Mouse (Mus musculus): Measurements from ENCODE around the gene Gpc6.

The Gpc6 gene

DNA sequence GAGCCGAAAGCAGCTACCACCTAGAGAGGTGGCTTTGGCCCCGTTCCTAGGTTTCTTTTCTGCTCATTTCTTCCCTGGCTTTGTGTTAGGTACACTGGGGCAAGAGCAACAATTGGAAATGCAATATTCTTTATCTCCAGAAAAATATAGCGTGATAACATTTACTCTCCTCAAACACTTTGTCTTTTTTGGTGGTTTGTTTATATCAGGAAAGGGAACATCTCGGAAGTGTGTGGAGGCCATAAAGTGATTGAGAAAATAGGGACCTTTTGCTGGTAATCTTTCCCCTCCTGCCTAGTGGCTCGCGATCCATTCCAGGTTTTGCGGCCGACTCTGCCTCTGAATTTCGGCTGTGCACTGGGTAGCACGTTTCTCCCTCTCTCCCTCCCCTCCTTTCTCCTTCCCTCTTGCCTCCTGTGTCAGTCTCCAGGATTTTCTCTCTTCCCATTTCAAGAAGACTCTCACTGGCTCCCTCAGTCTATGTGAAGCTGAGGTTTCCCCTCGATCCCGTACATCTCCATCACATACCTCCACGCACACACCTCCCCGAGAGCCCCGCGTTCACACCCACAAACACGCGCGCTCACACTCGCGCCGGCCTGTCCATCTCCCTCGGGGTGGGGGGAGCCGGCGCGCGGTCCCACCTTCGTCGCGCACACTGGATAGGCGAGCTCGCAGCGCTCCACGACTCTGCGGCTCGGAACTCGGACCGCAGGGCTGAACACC, at the start of gene Gpc6:
Gene Gpc6 (plus strand): TSS at position 440 of the 726 bp plus-strand sequence.
- DNase-seq = peak; percentile 88 to 95

DNA sequence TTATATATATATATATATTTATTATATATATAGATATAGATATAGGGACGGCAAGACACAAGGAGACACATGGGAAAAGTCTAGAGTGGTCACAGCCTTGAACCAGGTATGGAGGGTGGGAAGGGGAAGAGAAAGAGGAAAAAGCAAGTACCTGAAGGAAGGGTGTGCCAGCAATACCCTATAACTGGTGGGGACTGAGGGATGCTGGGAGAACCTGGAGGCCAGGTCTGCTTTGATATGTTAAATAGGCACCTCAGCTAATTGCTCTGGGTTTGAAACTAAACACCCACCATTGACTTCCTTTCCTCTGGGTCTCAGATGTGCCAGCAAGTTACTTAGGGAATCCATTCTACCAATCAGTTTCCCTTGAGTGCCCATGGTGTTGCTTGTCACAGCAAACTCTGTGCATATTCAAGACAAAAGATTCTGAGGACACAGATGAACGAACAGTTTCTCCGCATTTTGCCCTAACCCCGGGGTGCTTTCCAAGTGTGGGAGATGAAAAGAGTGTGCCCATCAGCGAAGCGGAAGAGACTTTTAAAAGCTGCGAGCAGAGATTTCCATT, 42.6 kb upstream of the Gpc6 start:
- DNase-seq = no peak

DNA sequence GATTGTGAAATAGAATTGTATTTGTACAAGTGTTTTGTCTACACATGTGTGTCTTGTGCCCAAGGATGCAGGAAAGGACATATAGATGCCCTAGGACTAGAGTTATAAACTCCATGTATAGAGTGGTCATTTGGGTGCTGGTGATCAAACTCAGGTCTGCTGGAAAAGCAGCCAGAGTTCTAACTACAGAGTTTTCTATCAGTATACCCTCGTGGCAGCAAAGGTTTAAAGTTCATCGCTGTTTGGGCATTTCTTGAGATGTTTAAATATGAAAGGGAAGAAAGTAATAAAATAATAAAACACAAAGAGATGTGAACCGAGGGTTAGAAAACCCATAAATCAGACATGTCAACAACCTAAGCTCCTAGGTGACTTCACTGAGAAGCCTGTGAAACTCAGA, 30.8 kb upstream of the Gpc6 start:
- DNase-seq = no peak

DNA sequence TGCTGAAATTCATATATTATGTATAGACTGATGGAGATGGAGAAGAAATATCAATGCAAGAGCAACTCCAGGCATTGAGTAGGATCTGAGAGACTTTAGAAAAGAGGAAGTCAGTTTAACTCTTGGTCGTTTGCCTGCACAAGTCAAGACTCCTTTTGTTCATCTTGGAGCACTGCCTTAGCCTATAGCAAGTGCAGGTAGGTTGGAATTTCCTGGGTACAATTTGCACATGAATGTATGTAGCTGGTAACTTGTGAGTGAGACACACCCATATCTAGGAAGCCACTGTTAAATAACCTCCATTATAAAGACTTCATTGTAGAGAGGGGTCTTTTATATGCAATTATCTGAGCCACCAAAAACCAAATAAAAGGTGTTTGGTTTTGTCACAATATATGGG, 27.1 kb upstream of the Gpc6 start:
- DNase-seq = no peak

DNA sequence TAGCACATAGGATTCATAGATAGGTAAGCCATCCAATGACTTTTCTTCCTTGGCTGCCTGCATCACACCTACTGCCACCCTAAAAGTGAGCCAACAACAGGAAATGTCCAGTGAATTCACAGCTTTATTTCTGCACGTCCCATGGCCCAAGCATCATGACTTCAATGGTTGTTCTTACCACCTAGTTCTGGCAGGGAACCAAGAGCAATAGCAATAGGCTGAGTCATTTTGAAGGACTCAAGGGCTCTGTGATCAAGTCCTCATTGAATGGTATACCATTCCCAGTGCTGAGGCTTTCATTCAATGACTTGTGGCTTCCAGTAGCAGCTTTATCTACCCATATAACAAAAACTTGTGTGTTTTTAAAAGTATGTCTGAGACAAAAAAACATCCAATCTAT, 13.3 kb upstream of the Gpc6 start:
- no peak for DNase-seq

DNA sequence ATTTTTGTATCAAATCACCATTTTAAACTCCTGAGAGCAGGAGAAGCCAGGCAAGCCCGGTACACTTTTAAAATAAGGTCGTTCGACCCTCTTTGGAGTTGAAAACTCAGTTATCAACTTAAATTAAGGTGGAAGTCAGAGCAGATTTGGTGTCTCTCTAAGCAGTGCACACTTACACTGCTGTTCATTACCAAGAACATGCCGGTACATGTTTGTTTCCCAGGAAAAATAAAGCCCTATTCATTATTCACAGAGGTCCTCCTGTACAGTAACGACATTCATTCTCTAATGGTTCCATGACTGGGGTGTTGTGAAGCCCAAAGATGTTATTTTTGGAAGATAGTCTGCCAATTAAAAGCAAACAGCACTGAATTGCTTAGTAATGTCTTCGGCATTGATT, 8.2 kb upstream of the Gpc6 start:
- no peak for DNase-seq

DNA sequence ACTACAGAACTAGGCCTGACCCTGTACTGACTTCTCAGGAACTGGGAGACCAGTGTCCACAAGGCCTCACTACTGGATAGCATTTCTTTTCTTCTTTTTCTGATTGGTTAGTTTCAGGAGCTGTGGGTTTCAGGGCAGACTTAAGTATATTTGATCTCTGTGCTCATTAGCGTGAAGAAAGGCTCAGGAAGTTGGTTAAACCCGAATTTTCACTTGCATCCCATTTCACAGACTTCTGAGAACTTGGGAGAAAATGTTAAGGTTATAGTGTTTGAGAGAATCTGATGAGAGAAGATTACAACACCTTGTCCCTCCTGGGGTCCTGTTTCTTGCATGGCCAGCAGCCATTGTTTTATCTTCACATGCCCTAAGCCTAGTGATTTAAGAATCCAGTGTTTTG, 849 bp upstream of the Gpc6 start:
- no peak for DNase-seq

DNA sequence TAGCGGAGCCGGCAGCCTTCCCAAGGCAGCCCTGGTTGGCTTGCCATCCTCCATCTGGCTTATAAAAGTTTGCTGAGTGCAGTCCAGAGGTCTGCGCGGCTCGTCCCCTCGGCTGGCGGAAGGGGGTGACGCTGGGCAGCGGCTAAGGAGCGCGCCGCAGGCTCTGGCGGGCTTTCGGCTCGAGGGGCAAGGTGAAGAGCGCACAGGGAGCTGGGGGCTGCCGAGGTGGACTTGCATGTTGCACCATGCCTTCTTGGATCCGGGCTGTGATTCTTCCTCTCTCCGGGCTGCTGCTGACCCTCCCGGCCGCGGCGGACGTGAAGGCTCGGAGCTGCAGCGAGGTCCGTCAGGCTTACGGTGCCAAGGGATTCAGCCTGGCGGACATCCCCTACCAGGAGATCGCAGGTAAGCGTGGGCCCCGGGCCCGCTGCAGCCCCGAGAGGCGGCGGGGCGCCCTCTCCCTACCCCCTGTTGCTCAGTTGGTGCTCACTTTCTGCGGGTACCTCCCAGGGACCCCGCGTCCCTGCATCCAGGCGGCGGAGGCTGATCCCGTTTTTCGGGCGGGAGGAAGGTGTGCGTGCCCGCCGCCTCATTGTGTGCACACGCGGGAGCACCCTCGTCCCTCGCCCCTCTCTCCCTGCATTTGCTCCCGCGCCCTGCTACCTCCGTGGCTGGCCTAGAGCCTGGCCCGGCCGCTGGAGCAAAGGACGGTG, 732 bp downstream of the Gpc6 start:
- DNase-seq = peak; percentile 61 to 68

DNA sequence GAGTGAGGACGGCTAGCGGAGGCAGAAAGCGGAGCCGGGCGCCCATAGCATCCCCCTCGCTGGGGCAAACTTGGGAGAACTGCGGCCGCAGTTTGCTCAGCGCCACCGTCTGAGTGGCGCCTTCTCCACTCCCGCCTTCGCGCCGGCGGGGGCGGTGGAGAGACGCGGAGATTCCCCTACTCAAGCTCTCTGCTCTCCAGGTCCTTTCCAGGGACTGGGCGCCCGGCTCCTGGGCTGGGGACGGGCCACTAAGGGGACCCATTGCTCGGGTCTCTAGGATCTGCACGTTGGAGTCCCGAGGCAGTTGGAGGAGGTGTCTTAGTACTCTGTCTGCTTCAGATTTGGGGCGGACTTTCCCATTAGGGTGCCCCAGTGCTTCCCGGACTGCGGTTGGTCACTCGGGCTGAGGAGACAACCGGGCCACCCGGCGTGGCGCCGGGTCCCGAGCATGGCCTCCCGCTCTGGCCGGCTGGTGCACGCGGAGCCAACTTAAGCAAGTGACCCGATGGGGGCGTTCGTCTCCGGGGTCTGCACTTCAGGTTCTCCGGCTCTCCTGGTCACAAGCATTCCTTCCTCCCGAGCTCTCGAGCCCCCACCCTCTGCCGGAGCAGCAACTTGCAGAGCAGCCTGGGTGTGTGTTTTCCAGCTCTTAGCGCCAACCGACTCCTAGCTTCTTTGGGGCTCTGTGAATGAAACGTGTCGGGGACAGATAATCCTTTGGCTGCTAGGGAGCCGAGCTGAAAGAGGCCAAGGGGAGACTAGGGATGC, 1.5 kb downstream of the Gpc6 start:
- DNase-seq = peak; percentile 80 to 82

DNA sequence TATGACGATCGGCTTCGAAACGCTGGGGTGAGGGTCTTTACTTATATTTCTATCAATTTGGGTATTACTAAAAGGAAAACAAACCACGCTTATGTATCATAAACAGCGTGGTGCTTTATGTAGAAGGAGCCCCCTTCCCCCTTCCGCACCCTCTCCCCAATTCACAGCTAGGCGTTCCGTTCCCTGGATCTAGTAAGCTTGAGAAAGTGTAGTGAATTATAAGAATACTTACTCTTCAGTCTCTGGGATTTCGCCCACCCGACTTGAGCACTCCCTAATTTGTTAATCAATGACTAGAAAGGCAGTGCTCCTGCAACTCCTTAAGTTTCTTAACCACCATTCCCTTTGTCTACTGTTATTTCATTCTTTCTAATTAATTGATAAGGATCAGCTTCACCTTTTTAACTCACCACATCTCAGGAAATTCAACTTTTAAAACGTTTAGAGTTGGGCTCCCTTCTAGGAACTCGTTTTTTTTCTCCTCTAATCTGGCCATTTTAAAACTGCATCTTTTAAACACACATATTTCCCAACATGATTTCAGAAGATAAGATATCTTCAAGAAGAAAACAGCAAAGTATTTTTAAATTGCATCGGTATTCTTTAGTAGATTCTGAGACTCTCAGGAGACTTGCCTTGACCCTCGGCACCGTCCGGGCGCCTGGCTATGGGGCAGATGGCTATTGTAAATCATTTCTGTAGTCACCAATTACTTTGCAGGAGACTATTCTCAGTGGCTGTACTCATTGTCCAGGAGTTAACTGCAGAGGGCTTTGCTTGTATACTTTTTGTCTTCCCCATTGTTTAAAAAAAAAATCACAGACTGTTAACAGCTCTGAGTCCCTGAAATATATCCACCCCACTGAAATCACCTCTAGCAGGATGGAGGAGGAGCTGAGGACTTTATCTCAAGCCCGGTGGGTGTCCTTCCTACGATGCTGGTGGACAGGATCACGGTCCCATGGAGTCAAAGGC, 2.5 kb downstream of the Gpc6 start:
- DNase-seq = peak; percentile 5 to 14

DNA sequence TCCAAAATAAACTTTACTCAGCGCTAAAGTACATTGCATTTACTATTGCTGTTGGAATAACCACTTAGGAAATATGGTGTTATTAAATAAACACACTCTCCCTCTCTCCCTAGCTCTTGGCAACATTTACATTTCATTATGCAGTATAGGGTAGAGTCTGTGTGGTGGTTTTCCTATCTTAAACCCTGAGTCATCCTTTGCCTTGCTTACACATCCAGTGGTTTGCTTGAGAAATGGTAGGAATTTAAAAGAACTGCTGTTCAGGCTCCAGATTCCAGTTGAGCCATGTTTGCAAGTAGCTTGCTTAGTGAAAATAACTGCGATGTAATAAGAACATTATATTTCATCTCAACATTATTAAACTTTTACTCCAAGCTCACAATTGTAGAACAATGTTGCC, 3.3 kb downstream of the Gpc6 start:
- no peak for DNase-seq

DNA sequence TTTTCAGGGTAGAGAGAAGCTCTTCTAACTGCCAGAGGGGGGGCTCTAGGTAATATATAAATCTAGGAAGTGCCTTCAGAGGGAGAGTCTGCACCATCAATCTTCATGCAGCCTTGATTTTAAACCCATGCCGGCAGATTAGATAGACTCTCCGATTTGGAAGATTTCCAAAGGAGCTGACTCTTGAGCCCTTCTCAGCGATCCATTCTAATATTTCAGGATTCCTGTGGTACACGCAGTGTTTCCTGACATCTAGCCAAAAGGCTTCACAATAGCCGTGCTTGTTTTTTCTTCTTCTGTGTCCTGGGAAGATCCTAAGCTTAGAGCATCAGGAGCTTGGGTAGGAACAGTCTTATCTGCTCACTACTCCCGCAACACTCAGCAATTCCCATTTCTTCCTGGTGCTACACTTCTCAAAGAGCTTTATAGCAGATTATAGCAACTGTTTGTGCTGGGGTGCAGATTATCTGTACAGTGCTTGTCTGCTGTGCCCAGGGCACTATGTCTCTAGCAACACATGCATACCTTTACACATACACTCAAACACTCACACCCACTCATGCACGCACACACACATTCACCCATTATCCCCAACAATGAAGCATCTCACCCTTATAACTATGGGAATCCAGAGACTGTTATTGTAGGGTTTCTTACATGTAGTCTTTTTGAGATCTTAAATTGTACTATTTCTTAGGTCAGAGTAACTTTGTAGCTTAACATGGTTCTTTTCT, 3.8 kb downstream of the Gpc6 start:
- DNase-seq = peak in 1 of 2 experiments; percentile 20

DNA sequence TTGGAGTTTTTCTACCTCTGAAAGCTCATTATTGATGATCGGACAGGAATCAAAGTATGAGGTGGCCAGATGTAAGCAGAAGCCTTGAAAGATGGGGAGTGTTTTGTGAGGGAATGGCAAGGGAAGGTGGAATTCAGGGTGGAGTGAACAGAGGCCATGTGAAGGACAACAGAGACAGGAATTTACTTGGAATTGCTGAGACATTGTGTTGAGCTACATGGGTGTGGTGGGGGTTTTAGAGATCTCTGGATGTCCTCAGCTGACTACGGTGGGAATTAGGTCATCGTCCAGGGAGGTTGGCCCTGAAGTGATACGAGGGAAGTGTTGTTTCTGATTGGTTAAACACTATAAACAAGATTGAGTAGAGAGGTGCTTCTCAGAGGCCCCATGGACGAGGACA, 8.7 kb downstream of the Gpc6 start:
- no peak for DNase-seq

DNA sequence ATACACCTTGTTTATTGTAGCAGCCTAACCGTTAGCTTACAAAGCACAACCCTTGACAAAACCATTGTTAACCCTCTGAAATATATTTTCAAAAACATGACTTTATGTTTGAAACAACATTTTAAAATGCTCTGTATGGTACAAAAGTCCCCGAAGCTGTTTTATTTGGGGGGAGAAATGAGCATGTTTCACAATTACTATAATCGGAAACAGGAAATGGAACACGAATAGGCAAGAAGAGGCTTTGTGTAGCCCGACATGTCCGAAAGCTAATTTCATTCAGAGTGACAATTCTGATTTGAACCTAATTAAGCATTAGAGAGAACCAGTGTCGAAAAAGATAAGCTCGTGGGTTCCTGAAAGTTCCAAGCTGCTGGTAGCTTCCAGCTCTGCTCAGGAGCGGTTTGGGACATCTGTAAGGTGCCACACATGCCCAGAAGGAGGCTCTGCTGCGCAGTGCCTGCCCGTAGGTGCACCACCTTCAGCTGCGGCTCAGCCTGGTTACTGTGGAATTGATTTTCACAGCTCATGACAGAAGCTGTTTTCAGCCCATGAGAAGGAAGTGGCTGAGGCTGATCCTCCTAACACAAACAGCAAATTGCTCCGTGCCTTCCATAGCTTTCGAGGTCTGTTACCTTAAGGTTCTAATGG, 12.9 kb downstream of the Gpc6 start:
- peak; percentile 39 to 49 for DNase-seq

DNA sequence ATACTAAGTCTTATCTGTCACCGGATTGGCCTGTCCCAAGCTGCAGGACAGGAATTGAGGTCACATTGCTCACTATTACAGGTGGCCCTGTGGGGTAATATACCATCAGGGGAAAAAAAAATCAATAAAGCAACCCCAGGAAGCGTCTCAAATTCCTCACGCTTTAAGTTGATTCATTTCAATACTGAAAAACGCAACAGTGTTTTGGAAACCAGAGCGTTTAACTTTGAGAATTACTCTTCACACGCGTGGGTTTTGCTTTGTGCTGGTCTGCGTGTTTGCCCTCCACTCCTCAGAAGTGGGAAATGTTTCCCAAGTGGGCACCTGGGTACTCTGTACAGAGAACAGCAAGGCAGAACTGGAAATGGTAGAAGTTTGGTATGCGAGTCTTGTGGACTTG, 13.6 kb downstream of the Gpc6 start:
- DNase-seq = no peak

DNA sequence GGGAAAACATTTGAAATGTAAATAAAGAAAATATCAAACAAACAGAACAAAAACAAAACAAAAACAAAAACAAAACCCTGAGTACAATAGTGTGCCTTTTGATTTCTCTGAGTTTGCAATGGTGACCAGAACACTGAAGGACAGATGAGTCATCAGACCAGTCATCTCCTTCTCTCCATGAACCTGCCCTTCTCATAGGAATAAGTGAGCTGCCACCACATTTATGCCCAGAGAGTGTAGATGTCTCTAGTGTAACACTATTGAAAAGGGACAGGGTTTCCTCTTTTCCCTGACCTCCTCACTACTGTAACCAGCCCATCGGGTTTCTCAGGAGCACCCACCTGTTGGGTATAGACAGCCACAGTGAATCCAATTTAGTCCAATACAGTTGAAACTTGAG, 14.4 kb downstream of the Gpc6 start:
- no peak for DNase-seq

DNA sequence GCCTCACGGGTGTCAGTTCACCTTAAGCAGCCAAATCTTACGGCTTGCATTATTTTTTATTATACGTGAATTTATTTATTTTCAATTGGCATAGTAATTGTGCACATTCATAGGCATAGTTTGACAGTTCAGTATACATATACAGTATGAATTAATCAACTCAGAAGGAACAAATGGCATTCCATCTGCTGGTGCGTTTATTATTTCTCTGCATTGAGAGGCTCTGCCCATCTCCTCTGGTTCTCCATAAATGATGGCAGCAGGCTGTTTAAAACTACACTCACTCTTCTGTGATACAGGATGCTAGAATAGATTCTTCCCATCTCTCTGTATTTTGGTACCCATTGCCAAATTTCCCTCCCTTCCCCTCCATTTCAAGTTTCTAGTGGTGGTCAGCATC, 16.7 kb downstream of the Gpc6 start:
- no peak for DNase-seq

DNA sequence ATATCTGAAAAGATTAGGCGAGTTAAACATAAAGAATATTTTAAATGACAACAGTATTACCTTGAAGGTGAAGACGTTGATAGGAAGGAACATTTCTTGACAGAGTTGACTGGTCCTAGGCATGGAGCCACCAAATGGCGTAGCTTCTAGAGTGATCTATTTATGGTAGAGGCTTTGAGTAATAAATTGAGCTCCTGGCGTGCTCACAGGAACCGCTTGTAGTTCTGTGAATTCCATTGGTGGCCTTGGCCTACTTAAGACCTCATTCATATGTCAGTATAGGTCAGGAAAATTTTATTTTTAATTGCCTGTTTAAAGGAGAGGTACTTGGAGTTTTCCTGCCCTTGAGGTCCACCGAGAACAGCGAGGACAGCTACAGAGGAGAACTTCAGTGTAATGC, 18.6 kb downstream of the Gpc6 start:
- DNase-seq = no peak

DNA sequence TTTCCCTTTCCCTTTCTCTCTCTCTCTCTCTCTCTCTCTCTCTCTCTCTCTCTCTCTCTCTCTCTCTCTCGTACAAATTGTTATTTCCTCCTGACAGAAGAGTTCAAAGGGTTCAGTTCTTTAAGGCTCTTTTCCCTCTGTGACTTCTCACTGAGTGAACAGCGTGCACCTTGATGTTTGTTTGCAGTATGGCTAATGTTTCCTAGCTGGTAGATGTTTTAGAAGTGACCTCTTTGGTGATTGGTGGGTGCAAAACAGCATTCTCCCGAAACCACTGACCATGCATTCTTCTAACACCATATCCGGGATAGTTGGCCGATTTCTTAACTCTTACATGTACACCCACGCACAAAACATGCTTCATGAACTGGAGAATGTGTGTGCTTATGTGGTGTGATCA, 20.9 kb downstream of the Gpc6 start:
- DNase-seq = no peak

DNA sequence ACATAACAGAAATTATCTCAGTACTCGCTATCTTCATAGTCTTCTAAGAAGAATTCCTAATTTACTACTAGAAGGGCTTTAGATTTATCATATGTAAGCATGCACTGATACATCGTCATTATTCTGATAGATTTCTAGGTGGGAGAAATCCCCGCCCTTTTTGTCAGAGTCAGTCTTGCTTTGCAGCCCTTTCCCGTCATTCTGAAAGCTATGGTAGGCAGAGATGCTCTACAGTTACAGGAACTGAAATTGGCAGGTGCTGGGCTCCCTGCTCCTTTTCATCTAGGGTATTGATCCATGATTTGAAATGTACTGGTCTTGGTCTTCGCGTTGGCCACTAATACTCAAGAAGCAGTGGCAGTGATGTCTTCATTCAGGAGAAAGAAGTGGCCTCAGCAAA, 22.3 kb downstream of the Gpc6 start:
- DNase-seq = no peak
